Mouse (Mus musculus) spleen, adult 2 months (tissue): ENCODE measurements at regions not wholly inside any gene's neighbourhood (a gene's known extent, or its start where the extent isn't known, plus 50 kb on each side); places are given as distances from the start of the nearest gene placed in this dataset.

Source experiments
- DNase-seq, 2 experiments: peaks; one replicate each; pipeline versions ENCODE4 v3.0.0 to v3.0.0-alpha.2; 2012 to 2021; ENCODE audit warnings: low spot score in 2 of 2, low read depth in 1 of 2
- H3K27ac ChIP-seq: fragments of 200-500 bp; 2 replicates; pipeline ENCODE4 v1.5.1; 2012; ENCODE audit warnings: low read length, inconsistent platforms; ENCODE audit not compliant: insufficient read depth
- H3K27me3 ChIP-seq: fragments of 200-500 bp; 2 replicates; pipeline ENCODE4 v1.6.1; 2012; ENCODE audit warnings: mild to moderate bottlenecking, moderate library complexity, low read length, inconsistent platforms; ENCODE audit not compliant: control insufficient read depth, insufficient read depth
- H3K36me3 ChIP-seq: fragments of 200-500 bp; 2 replicates; pipeline ENCODE4 v1.6.1; 2012; ENCODE audit warnings: mild to moderate bottlenecking, low read length, inconsistent platforms; ENCODE audit not compliant: control insufficient read depth, insufficient read depth
- H3K4me1 ChIP-seq: fragments of 200-500 bp; 2 replicates; pipeline ENCODE4 v1.6.1; 2011; ENCODE audit warnings: inconsistent platforms; ENCODE audit not compliant: control insufficient read depth, insufficient read depth, insufficient read length
- H3K4me3 ChIP-seq: fragments of 200-500 bp; 2 replicates; pipeline ENCODE4 v1.5.1; 2011; ENCODE audit warnings: mild to moderate bottlenecking, inconsistent platforms; ENCODE audit not compliant: insufficient read depth, insufficient read length; ENCODE audit errors: extremely low read depth
- CTCF ChIP-seq: fragments of 200-500 bp; IDR thresholded peaks from 2 replicates; pipeline ENCODE4 v1.5.1; 2011; ENCODE audit warnings: mild to moderate bottlenecking, inconsistent platforms; ENCODE audit not compliant: insufficient read depth, insufficient read length, insufficient replicate concordance; ENCODE audit errors: extremely low read depth
- POLR2A ChIP-seq: fragments of 200-500 bp; IDR thresholded peaks from 2 replicates; pipeline ENCODE4 v1.6.1; 2011; ENCODE audit warnings: low read depth, low read length, inconsistent platforms
- WGBS: fragments of 180-500 bp; shearing (Covaris S2); methylation state at CpG from one replicate; pipeline ENCODE4 v1.1.7; 2018; 5-methylcytosine and 5-hydroxymethylcytosine counted together

- H3K4me3 ChIP-seq, result no peak overlapping the region
- H3K27me3 ChIP-seq, result no peaks in the 10 kb centered on the region
- no peak for DNase-seq
- H3K4me1 ChIP-seq, result no peaks in the 10 kb centered on the region
- H3K36me3 ChIP-seq, result no peaks in the 10 kb centered on the region
- TF ChIP-seq CTCF (no peak), POLR2A (no peak)
- no peak overlapping the region for H3K27ac ChIP-seq
- WGBS, result 62% methylated on average over 6 of the region's 6 CpGs
These were observed 966.1 kb downstream of the 4930447A16Rik start for GRCm38 (mm10) chr15:38391420-38391819.

DNA sequence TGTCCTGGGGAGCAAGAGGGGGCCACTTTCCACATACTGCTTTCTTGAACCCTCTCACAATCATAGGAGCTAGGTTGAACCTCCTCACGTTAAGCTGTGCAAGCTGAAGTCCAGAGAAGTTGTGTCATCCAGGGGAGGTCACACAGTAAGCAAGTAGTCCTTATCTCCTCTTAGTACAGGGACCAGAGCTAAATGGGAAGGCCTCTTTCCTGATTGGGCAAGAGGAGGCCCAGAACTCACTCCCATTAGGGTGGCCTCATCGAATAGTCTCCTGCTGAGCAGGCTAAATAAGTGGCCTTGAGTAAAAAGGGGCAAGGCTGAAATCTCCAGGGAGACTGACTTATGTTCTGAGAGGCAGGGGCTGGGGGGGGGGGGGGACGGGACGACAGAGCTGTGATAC, 966.5 kb downstream of the 4930447A16Rik start:
- WGBS, result 71% methylated on average over 4 of the region's 4 CpGs
- no peak overlapping the region for H3K4me3 ChIP-seq
- TF ChIP-seq POLR2A (no peak), CTCF (no peak)
- H3K36me3 ChIP-seq, result no peaks in the 10 kb centered on the region
- H3K4me1 ChIP-seq, result no peaks in the 10 kb centered on the region
- no peak for DNase-seq
- H3K27ac ChIP-seq, result no peak overlapping the region
- H3K27me3 ChIP-seq, result no peaks in the 10 kb centered on the region

GRCm38 (mm10) chr15:38392441-38393149, 967.2 kb downstream of the 4930447A16Rik start:
- Histone ChIP-seq H3K4me1 (no peaks in the 10 kb centered on the region), H3K27me3 (no peaks in the 10 kb centered on the region), H3K36me3 (no peaks in the 10 kb centered on the region), H3K4me3 (no peak overlapping the region), H3K27ac (no peak overlapping the region)
- TF ChIP-seq POLR2A, result no peak
- no peak for TF ChIP-seq CTCF
- 92% methylated on average over 5 of the region's 5 CpGs for WGBS
- no peak for DNase-seq

- Histone ChIP-seq H3K36me3 (no peaks in the 10 kb centered on the region), H3K27ac (no peak overlapping the region), H3K4me1 (no peaks in the 10 kb centered on the region), H3K4me3 (no peak overlapping the region), H3K27me3 (no peaks in the 10 kb centered on the region)
- 86% methylated on average over 4 of the region's 4 CpGs for WGBS
- no peak for TF ChIP-seq POLR2A
- no peak for TF ChIP-seq CTCF
- DNase-seq, result no peak
These were observed 973.5 kb downstream of the 4930447A16Rik start for GRCm38 (mm10) chr15:38398852-38399251.

DNA sequence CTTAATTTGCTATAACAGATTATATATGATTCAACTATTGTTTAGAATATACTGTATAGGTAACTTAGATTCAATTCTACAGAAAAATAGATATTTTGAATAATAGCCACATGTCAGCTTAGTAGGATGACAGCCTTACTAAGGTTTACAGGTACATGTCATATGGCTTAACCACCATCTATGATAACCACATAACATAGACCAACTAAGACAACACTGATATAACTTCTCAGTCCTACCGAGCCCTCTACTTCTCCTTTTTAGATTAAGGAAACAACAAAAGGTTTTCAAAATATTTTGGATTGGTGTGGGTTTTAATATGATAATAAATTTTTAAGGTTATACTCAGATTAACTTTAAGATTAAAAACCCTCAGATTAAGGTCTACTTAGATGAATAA, 977.4 kb downstream of the 4930447A16Rik start:
- WGBS, result 37% methylated on average over 1 of the region's 1 CpGs
- no peak for DNase-seq
- Histone ChIP-seq H3K27me3 (no peaks in the 10 kb centered on the region), H3K36me3 (no peaks in the 10 kb centered on the region), H3K4me3 (no peak overlapping the region), H3K27ac (no peak overlapping the region), H3K4me1 (no peaks in the 10 kb centered on the region; the same call in 1 of the 2 replicates)
- TF ChIP-seq POLR2A, result no peak
- no peak for TF ChIP-seq CTCF

GRCm38 (mm10) chr15:38403760-38404375, 978.5 kb downstream of the 4930447A16Rik start:
- no peaks in the 10 kb centered on the region for H3K36me3 ChIP-seq
- H3K4me3 ChIP-seq, result no peak overlapping the region
- no peak for DNase-seq
- H3K27me3 ChIP-seq, result no peaks in the 10 kb centered on the region
- H3K4me1 ChIP-seq, result no peaks in the 10 kb centered on the region; the same call in 1 of the 2 replicates
- TF ChIP-seq CTCF (no peak), POLR2A (no peak)
- 38% methylated on average over 6 of the region's 6 CpGs for WGBS
- no peak overlapping the region for H3K27ac ChIP-seq
